Mouse (Mus musculus) MEL (cell line): ENCODE measurements around the gene Zfand2a. TPM values are rescaled to one million over a fixed set of nuclear protein-coding genes. Genes with fewer than 3 reads are reported as not detected.

Experiments used
- DNase-seq: peaks from one replicate; pipeline ENCODE4 v3.0.0; 2011; ENCODE audit warnings: low read depth, low spot score
- H3K27ac ChIP-seq: 2 replicates; pipeline ENCODE4 v1.5.1; 2012; ENCODE audit warnings: low read depth, mild to moderate bottlenecking, control low read depth, low read length, moderate library complexity; ENCODE audit not compliant: control insufficient read depth
- H3K27me3 ChIP-seq, 2 experiments: fragments of 150-350 bp in 1 of 2; sonication (generic) in 1 of 2; 2 replicates each; pipeline ENCODE4 v1.6.1; 2012; ENCODE audit warnings: low read length in 2 of 2, mild to moderate bottlenecking in 2 of 2, improper control_type of control experiment in 1 of 2, moderate library complexity in 1 of 2; ENCODE audit not compliant: insufficient read depth in 2 of 2, control insufficient read depth in 1 of 2
- H3K36me3 ChIP-seq, 2 experiments: 2 replicates each; pipeline ENCODE4 v1.6.1; 2012 to 2014; ENCODE audit warnings: low read length in 2 of 2, improper control_type of control experiment in 1 of 2, inconsistent platforms in 1 of 2, mild to moderate bottlenecking in 1 of 2; ENCODE audit not compliant: insufficient read depth in 2 of 2, control insufficient read depth in 1 of 2
- H3K4me1 ChIP-seq, 2 experiments: fragments of 150-350 bp in 1 of 2; sonication (generic) in 1 of 2; 2 replicates each; pipeline ENCODE4 v1.6.1; 2012; ENCODE audit warnings: low read length in 2 of 2, improper control_type of control experiment in 1 of 2, mild to moderate bottlenecking in 1 of 2; ENCODE audit not compliant: insufficient read depth in 2 of 2, control insufficient read depth in 1 of 2
- H3K4me3 ChIP-seq, 2 experiments: fragments of 150-350 bp in 1 of 2; sonication (generic) in 1 of 2; 2 replicates each; pipeline ENCODE4 v1.5.1; 2012; ENCODE audit warnings: low read depth in 2 of 2, low read length in 2 of 2, mild to moderate bottlenecking in 2 of 2, moderate library complexity in 2 of 2, control low read depth in 1 of 2, improper control_type of control experiment in 1 of 2; ENCODE audit not compliant: control insufficient read depth in 1 of 2, insufficient read depth in 1 of 2
- H3K79me2 ChIP-seq: 2 replicates; pipeline ENCODE4 v1.6.1; 2012; ENCODE audit warnings: mild to moderate bottlenecking, low read length, moderate library complexity; ENCODE audit not compliant: control insufficient read depth, poor library complexity, insufficient read depth
- H3K9ac ChIP-seq: 2 replicates; pipeline ENCODE4 v1.6.1; 2012; ENCODE audit warnings: low read depth, mild to moderate bottlenecking, control low read depth, low read length, moderate library complexity; ENCODE audit not compliant: control insufficient read depth, poor library complexity, severe bottlenecking
- H3K9me3 ChIP-seq: fragments of 150-350 bp; sonication (generic); replicated peaks from 2 replicates; pipeline ENCODE4 v1.6.1; 2012; ENCODE audit warnings: mild to moderate bottlenecking, low read length, improper control_type of control experiment, moderate library complexity; ENCODE audit not compliant: insufficient read depth
- CTCF ChIP-seq, 3 experiments: IDR thresholded peaks in 2 of 3; conservative IDR thresholded peaks in 1 of 3; 2 replicates each; pipeline ENCODE4 v1.5.1; 2011 to 2012; ENCODE audit warnings: low read length in 3 of 3, low read depth in 2 of 3, mild to moderate bottlenecking in 2 of 3, improper control_type of control experiment in 1 of 3, inconsistent platforms in 1 of 3, mixed read lengths in 1 of 3, moderate library complexity in 1 of 3; ENCODE audit not compliant: control insufficient read depth in 1 of 3, insufficient read depth in 1 of 3, poor library complexity in 1 of 3, severe bottlenecking in 1 of 3
- EP300 ChIP-seq, 2 experiments: IDR thresholded peaks; 2 replicates each; pipeline ENCODE4 v1.6.1; 2011; ENCODE audit warnings: improper control_type of control experiment in 2 of 2, low read length in 2 of 2, low read depth in 1 of 2, mild to moderate bottlenecking in 1 of 2
- GATA1 ChIP-seq: IDR thresholded peaks from 2 replicates; pipeline ENCODE4 v1.6.1; 2011; ENCODE audit warnings: low read depth, low read length, improper control_type of control experiment
- HCFC1 ChIP-seq: IDR thresholded peaks from 2 replicates; pipeline ENCODE4 v1.6.1; 2012; ENCODE audit warnings: low read depth, mild to moderate bottlenecking, inconsistent platforms, low read length, improper control_type of control experiment, moderate library complexity
- JUND ChIP-seq: IDR thresholded peaks from 2 replicates; pipeline ENCODE4 v1.6.1; 2011; ENCODE audit warnings: low read depth, mild to moderate bottlenecking, improper control_type of control experiment, low read length
- MAFK ChIP-seq: IDR thresholded peaks from 2 replicates; pipeline ENCODE4 v1.6.1; 2011; ENCODE audit warnings: low read depth, mild to moderate bottlenecking, low read length, improper control_type of control experiment, borderline replicate concordance
- MAX ChIP-seq: IDR thresholded peaks from 2 replicates; pipeline ENCODE4 v1.6.1; 2011; ENCODE audit warnings: low read length, improper control_type of control experiment
- MAZ ChIP-seq: IDR thresholded peaks from 2 replicates; pipeline ENCODE4 v1.6.1; 2012; ENCODE audit warnings: low read depth, mild to moderate bottlenecking, inconsistent platforms, low read length, improper control_type of control experiment
- POLR2A ChIP-seq, 2 experiments: IDR thresholded peaks; 2 replicates each; pipeline ENCODE4 v1.6.1; 2011 to 2012; ENCODE audit warnings: low read length in 2 of 2, mild to moderate bottlenecking in 2 of 2, control low read depth in 1 of 2, improper control_type of control experiment in 1 of 2, low read depth in 1 of 2, moderate library complexity in 1 of 2; ENCODE audit not compliant: control insufficient read depth in 1 of 2, insufficient read depth in 1 of 2, poor library complexity in 1 of 2
- POLR2AphosphoS5 ChIP-seq: IDR thresholded peaks from 2 replicates; pipeline ENCODE4 v1.6.1; 2012; ENCODE audit warnings: low read depth, borderline replicate concordance, mild to moderate bottlenecking, inconsistent platforms, low read length, moderate library complexity, mixed read lengths
- RAD21 ChIP-seq: IDR thresholded peaks from 2 replicates; pipeline ENCODE4 v1.6.1; 2011; ENCODE audit warnings: mild to moderate bottlenecking, low read depth, low read length, improper control_type of control experiment
- RCOR1 ChIP-seq: IDR thresholded peaks from 2 replicates; pipeline ENCODE4 v1.6.1; 2012; ENCODE audit warnings: low read depth, mild to moderate bottlenecking, inconsistent platforms, low read length, improper control_type of control experiment
- SIN3A ChIP-seq: IDR thresholded peaks from 2 replicates; pipeline ENCODE4 v1.6.1; 2012; ENCODE audit warnings: low read length, improper control_type of control experiment, inconsistent platforms
- TCF12 ChIP-seq: IDR thresholded peaks from 2 replicates; pipeline ENCODE4 v1.6.1; 2014; ENCODE audit warnings: low read depth, mild to moderate bottlenecking, inconsistent platforms, low read length, improper control_type of control experiment, moderate library complexity
- ZC3H11A ChIP-seq: IDR thresholded peaks from 2 replicates; pipeline ENCODE4 v1.6.1; 2012; ENCODE audit warnings: low read depth, mild to moderate bottlenecking, inconsistent platforms, low read length, improper control_type of control experiment
- ZMIZ1 ChIP-seq: IDR thresholded peaks from 2 replicates; pipeline ENCODE4 v1.6.1; 2012; ENCODE audit warnings: low read depth, mild to moderate bottlenecking, inconsistent platforms, low read length, improper control_type of control experiment, moderate library complexity
- polyA plus RNA-seq, 2 experiments: library from polyadenylated mRNA; stranded (reverse) in 1 of 2; unstranded in 1 of 2; fragments of >175 nt in 1 of 2; fragments of >200 nt in 1 of 2; gene quantifications; 2 replicates each; pipeline versions ENCODE4 v1.2.1 to v1.2.4; 2012; ENCODE audit warnings: low replicate concordance in 2 of 2, low read depth in 1 of 2; ENCODE audit not compliant: insufficient read length in 2 of 2, insufficient read depth in 1 of 2, missing spikeins in 1 of 2
- total RNA-seq: library from RNA; depleted of rRNA; stranded (reverse); fragments of 300-350 nt; gene quantifications from 2 replicates; pipeline ENCODE4 v1.2.3, GENCODE M21; 2012

Gene Zfand2a
- total and polyA plus RNA-seq, 3 experiments: 13.8 to 15.3 TPM; not detected in 1

DNA sequence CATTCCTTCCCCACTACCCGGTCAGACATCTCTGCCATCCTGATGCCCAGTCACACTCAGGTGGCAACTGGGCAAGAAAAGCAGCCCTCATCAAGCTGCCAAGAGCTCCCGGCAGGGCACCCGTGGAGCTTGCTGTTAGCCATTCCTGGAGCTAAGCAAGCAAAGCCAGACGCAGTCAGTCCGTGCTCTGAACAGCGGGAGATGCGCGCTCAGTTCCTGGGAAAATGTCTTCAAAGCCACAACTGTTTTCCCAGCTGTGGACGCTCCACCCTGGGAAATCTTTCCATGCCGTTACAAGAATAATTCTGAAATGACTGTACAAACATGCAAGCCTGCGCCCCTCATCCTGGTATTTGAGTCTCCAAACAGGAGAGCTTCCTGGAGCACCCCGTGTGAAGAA is 41.9 kb downstream of the Zfand2a start:
- Histone ChIP-seq H3K9me3 (no peaks in the 10 kb centered on the region), H3K4me3 (no peak overlapping the region), H3K79me2 (peaks cover 1% of the 10 kb centered on the region), H3K27me3 (no peaks in the 10 kb centered on the region), H3K9ac (no peak overlapping the region), H3K36me3 (0 out of 4 replicates have a peak, but pooled peaks cover 0 to 1% of the 10 kb centered on the region in 2 experiments)
- no peak for DNase-seq
- TF ChIP-seq SIN3A (no peak), POLR2AphosphoS5 (no peak), ZC3H11A (no peak), HCFC1 (no peak), MAZ (no peak)
- TF ChIP-seq, all 39 proteins: peak for 0
- Histone ChIP-seq H3K4me1 (no peaks in the 10 kb centered on the region), H3K27ac (no peak overlapping the region)

- TF ChIP-seq MAX (no peak), RCOR1 (no peak), ZMIZ1 (no peak), EP300 (IDR thresholded peaks at IDR 0.05; ENCODE audit: low read depth in 1 of 2, low read length in 2 of 2) (no peak), POLR2AphosphoS5 (no peak), JUND (no peak), POLR2A (IDR thresholded peaks at IDR 0.05; ENCODE audit: control insufficient read depth in 1 of 2, insufficient read depth in 1 of 2, low read depth in 1 of 2, low read length in 2 of 2, poor library complexity in 1 of 2) (no peak), MAZ (no peak), GATA1 (no peak), CTCF (IDR thresholded peaks at IDR 0.05 in 2 of 3, conservative IDR thresholded peaks at IDR 0.05 in 1 of 3; ENCODE audit: control insufficient read depth in 1 of 3, insufficient read depth in 1 of 3, low read depth in 2 of 3, low read length in 3 of 3, poor library complexity in 1 of 3, severe bottlenecking in 1 of 3) (no peak), TCF12 (no peak), RAD21 (no peak), SIN3A (no peak), HCFC1 (no peak), MAFK (no peak)
- TF ChIP-seq, all 39 proteins: peak for 0
- no peaks in the 10 kb centered on the region for H3K9me3 ChIP-seq
- no peak overlapping the region for H3K4me3 ChIP-seq
- H3K4me1 ChIP-seq: no peaks in the 10 kb centered on the region
- no peaks in the 10 kb centered on the region for H3K27me3 ChIP-seq
- H3K9ac ChIP-seq: no peak overlapping the region
- H3K79me2 ChIP-seq: peaks cover 1% of the 10 kb centered on the region
- H3K36me3 ChIP-seq: peaks cover 0 to 4% of the 10 kb centered on the region in 2 experiments; a peak in 1 of 4 replicates
- H3K27ac ChIP-seq: no peak overlapping the region
- no peak for DNase-seq
Measured at GRCm38 (mm10) chr5:139441726-139442018, 42.7 kb downstream of the Zfand2a start.
